Mouse (Mus musculus) CH12.LX (cell line): Measurements from ENCODE around the gene Dnmt3l.

ENCODE experiments used
- CTCF ChIP-seq, 2 experiments: IDR thresholded peaks in 1 of 2; conservative IDR thresholded peaks in 1 of 2; 2 replicates each; pipeline ENCODE4 v1.5.1; 2011 to 2012; ENCODE audit warnings: low read depth in 2 of 2, low read length in 2 of 2, improper control_type of control experiment in 1 of 2, inconsistent platforms in 1 of 2, mild to moderate bottlenecking in 1 of 2, moderate library complexity in 1 of 2
- POLR2A ChIP-seq: IDR thresholded peaks from 2 replicates; pipeline ENCODE4 v1.6.1; 2011; ENCODE audit warnings: low read depth, mild to moderate bottlenecking, improper control_type of control experiment, low read length

DNA sequence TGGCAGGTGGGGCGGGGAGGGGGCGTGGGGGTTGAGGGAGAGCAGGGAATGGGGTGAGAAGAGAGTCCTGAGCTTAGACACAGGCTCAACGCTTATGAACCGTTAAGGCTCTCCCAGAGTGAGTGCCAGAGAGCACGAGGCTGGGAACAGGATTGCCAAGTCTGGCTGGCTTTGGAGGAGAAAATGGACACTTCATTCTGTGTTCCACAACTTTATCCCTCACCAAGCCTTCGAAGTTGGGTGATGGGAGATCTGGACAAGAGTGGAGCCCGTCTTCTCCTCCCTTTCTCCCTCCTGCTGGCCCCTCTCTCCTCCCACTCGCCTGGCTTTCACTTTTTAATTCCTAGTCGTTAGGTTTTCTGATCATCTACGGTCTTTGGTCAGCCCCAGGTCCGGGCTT lies 26.8 kb downstream of the Dnmt3l start:
- TF ChIP-seq CTCF (conservative IDR thresholded peaks at IDR 0.05 in 1 of 2, IDR thresholded peaks at IDR 0.05 in 1 of 2; ENCODE audit: low read depth in 2 of 2, low read length in 2 of 2): no peak
- no peak for TF ChIP-seq POLR2A
